Comparison of ENCODE assay signal across 18 mouse cellular contexts in the genomic region with DNA sequence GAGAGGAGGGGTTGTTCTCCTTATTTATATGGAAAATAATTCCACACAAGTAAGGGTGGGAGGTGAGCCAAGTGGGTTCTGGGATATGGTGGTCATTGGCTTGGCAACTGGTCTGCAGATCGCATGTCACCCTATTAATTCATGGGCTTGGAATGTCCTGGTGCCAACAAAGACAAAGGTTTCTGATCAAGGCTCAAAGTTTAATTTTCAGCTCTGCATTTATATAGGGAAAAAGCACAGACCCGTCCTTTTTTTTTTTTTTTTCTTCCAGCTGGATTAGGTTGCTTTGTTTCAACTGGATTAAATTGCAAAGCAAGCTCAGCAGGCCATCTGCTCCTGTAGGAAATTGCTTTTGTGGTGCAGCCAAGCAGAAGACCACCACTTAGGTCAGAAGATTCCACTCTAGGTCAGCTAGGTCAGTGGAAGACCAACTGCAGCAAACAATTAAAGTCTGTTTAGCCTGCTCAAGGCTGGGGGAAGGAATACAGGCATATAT.
A peak's percentile ranks its signal among the peaks of the same experiment; 100 is the strongest.
DNase-seq lines count a peak whose midpoint lies in the region; ATAC-seq and TF ChIP-seq lines count a peak whose summit lies in the region.
"Had no signal": no experiment of that assay in that cellular context is flagged by ENCODE, and none has a peak within 500 bp of the region (broad histone marks: within the 10 kb centered on the region; RNA-seq: fewer than 3 reads in every experiment).

No protein-coding gene starts in this region.

- no peak overlapping the region for H3K4me3 ChIP-seq in hindbrain, embryonic 12.5 days
- no peak overlapping the region for H3K4me3 ChIP-seq in hindbrain, embryonic 16.5 days (ENCODE audit: low read length)
- no peak overlapping the region for H3K4me3 ChIP-seq in ES-Bruce4 (ENCODE audit: low read depth, low read length)
- no peak overlapping the region for H3K4me3 ChIP-seq in forebrain, embryonic 15.5 days
- H3K4me3 ChIP-seq: embryonic facial prominence, embryonic 15.5 days; heart, adult 2 months had no signal

- H3K4me1 ChIP-seq in hindbrain, embryonic 12.5 days: no peaks in the 10 kb centered on the region
- no peaks in the 10 kb centered on the region for H3K4me1 ChIP-seq in hindbrain, embryonic 16.5 days (ENCODE audit: control insufficient read depth, insufficient read depth, low read depth, low read length)
- peaks cover 2% of the 10 kb centered on the region for H3K4me1 ChIP-seq in ES-Bruce4 (ENCODE audit: control insufficient read depth, insufficient read depth, low read length)
- no peaks in the 10 kb centered on the region for H3K4me1 ChIP-seq in forebrain, embryonic 15.5 days
- H3K4me1 ChIP-seq: embryonic facial prominence, embryonic 15.5 days had no signal

- 0 out of 2 replicates have a peak, but pooled peaks have one; percentile 22 for TF ChIP-seq EP300 in ES-Bruce4 (IDR thresholded peaks at IDR 0.05; ENCODE audit: insufficient read depth, low read depth, low read length)

- TF ChIP-seq POLR2A in ES-Bruce4 (IDR thresholded peaks at IDR 0.05; ENCODE audit: insufficient read depth, low read length): no peak

- WGBS in hindbrain, embryonic 12.5 days: 18% methylated on average over 2 of the region's 2 CpGs
- 18% methylated on average over 2 of the region's 2 CpGs for WGBS in hindbrain, embryonic 16.5 days
- WGBS in forebrain, embryonic 15.5 days: 13% methylated on average over 2 of the region's 2 CpGs

- H3K9me3 ChIP-seq in hindbrain, embryonic 12.5 days (replicated peaks): no peaks in the 10 kb centered on the region
- H3K9me3 ChIP-seq in hindbrain, embryonic 16.5 days (ENCODE audit: control insufficient read depth, low read length): no peaks in the 10 kb centered on the region
- no peaks in the 10 kb centered on the region for H3K9me3 ChIP-seq in ES-Bruce4 (replicated peaks; ENCODE audit: control insufficient read depth, insufficient read depth, low read length, poor library complexity, severe bottlenecking)
- no peaks in the 10 kb centered on the region for H3K9me3 ChIP-seq in forebrain, embryonic 15.5 days
- H3K9me3 ChIP-seq: embryonic facial prominence, embryonic 15.5 days had no signal

- no peaks in the 10 kb centered on the region for H3K27me3 ChIP-seq in hindbrain, embryonic 12.5 days
- H3K27me3 ChIP-seq in hindbrain, embryonic 16.5 days (replicated peaks; ENCODE audit: control insufficient read depth, insufficient read depth, low read length): no peaks in the 10 kb centered on the region
- H3K27me3 ChIP-seq in ES-Bruce4 (ENCODE audit: control insufficient read depth, insufficient read depth, low read length, poor library complexity, severe bottlenecking): no peaks in the 10 kb centered on the region
- no peaks in the 10 kb centered on the region for H3K27me3 ChIP-seq in forebrain, embryonic 15.5 days
- H3K27me3 ChIP-seq: embryonic facial prominence, embryonic 15.5 days had no signal

- ATAC-seq in hindbrain, embryonic 12.5 days (ENCODE audit: low FRiP score): peak; percentile 60
- ATAC-seq in hindbrain, embryonic 16.5 days: no peak; the same call in 1 of the 2 replicates
- ATAC-seq in forebrain, embryonic 15.5 days (replicated peaks): peak; percentile 88
- ATAC-seq: inflammation-experienced regulatory T-cells, adult 6 months had no signal

- no peaks in the 10 kb centered on the region for H3K36me3 ChIP-seq in hindbrain, embryonic 12.5 days
- no peaks in the 10 kb centered on the region for H3K36me3 ChIP-seq in hindbrain, embryonic 16.5 days (ENCODE audit: control insufficient read depth, insufficient read depth, low read length)
- H3K36me3 ChIP-seq in ES-Bruce4 (ENCODE audit: control insufficient read depth, insufficient read depth, low read length, poor library complexity, severe bottlenecking): no peaks in the 10 kb centered on the region
- H3K36me3 ChIP-seq in forebrain, embryonic 15.5 days: no peaks in the 10 kb centered on the region
- H3K36me3 ChIP-seq: embryonic facial prominence, embryonic 15.5 days; G1E had no signal

- no peak overlapping the region for H3K27ac ChIP-seq in hindbrain, embryonic 12.5 days
- H3K27ac ChIP-seq in hindbrain, embryonic 16.5 days (ENCODE audit: low read depth, low read length): no peak overlapping the region
- H3K27ac ChIP-seq in ES-Bruce4 (ENCODE audit: insufficient read depth, low read length): peak overlapping the region; percentile 89
- H3K27ac ChIP-seq in forebrain, embryonic 15.5 days (replicated peaks): no peak overlapping the region
- H3K27ac ChIP-seq: embryonic facial prominence, embryonic 15.5 days; heart, adult 2 months; liver, embryonic 14.5 days had no signal

- no peak overlapping the region for H3K9ac ChIP-seq in hindbrain, embryonic 12.5 days
- no peak overlapping the region for H3K9ac ChIP-seq in hindbrain, embryonic 16.5 days (ENCODE audit: low read depth, low read length)
- H3K9ac ChIP-seq in ES-Bruce4 (ENCODE audit: low read depth, poor library complexity, severe bottlenecking): no peak overlapping the region
- H3K9ac ChIP-seq in forebrain, embryonic 15.5 days (replicated peaks): no peak overlapping the region
- H3K9ac ChIP-seq: embryonic facial prominence, embryonic 15.5 days; liver, embryonic 14.5 days had no signal

- no peak overlapping the region for H3K4me2 ChIP-seq in hindbrain, embryonic 12.5 days (replicated peaks)
- H3K4me2 ChIP-seq in hindbrain, embryonic 16.5 days (ENCODE audit: low read length): no peak overlapping the region
- no peak overlapping the region for H3K4me2 ChIP-seq in forebrain, embryonic 15.5 days (replicated peaks)
- H3K4me2 ChIP-seq: embryonic facial prominence, embryonic 15.5 days had no signal

- no peak for TF ChIP-seq CTCF in ES-Bruce4 (IDR thresholded peaks at IDR 0.05; ENCODE audit: low read depth, low read length)

- peak; percentile 22 for DNase-seq in embryo, embryonic 10.5 days (ENCODE audit: low spot score)
- DNase-seq in frontal cortex, postnatal 25 days (ENCODE audit: low spot score in 2 of 2): no peak
- DNase-seq in spleen, adult 12 weeks (ENCODE audit: low spot score): no peak
- DNase-seq in adrenal gland, postnatal 4 days (ENCODE audit: low spot score in 2 of 2): no peak
- DNase-seq: heart, adult 2 months; kidney, postnatal 14 days; layer of hippocampus, postnatal 36 days; lung, postnatal 10 days; right cerebral cortex, postnatal 25 days; thymus, adult 18-20 months had no signal
